Mouse (Mus musculus) right cerebral cortex, adult 18-20 months (tissue): ENCODE measurements at regions not wholly inside any gene's neighbourhood (a gene's known extent, or its start where the extent isn't known, plus 50 kb on each side); places are given as distances from the start of the nearest gene placed in this dataset.

Source experiments
- DNase-seq: peaks from one replicate; pipeline ENCODE4 v3.0.0; 2022; ENCODE audit warnings: mixed read lengths

GRCm38 (mm10) chr2:124792633-124793036 lies 275.3 kb upstream of the Slc24a5 start:
- no peak for DNase-seq

GRCm38 (mm10) chr2:124811709-124812108 lies 256.2 kb upstream of the Slc24a5 start:
- DNase-seq, result no peak

- no peak for DNase-seq
These were observed 251.1 kb upstream of the Slc24a5 start for GRCm38 (mm10) chr2:124816814-124817213.

- DNase-seq, result no peak
These were observed 248.1 kb upstream of the Slc24a5 start for GRCm38 (mm10) chr2:124819846-124820245.

GRCm38 (mm10) chr2:124820821-124821220 lies 247.1 kb upstream of the Slc24a5 start:
- no peak for DNase-seq

- no peak for DNase-seq
These were observed 246.6 kb upstream of the Slc24a5 start for GRCm38 (mm10) chr2:124821366-124821765.

- DNase-seq, result no peak
These were observed 219.1 kb upstream of the Slc24a5 start for GRCm38 (mm10) chr2:124848812-124849211.

GRCm38 (mm10) chr2:124858504-124858903 lies 209.4 kb upstream of the Slc24a5 start:
- DNase-seq, result peak; percentile 19

- DNase-seq, result no peak
These were observed 179.7 kb upstream of the Slc24a5 start for GRCm38 (mm10) chr2:124888209-124888608.

- no peak for DNase-seq
These were observed 172.9 kb upstream of the Slc24a5 start for GRCm38 (mm10) chr2:124895002-124895401.

GRCm38 (mm10) chr2:124903556-124903955 lies 164.4 kb upstream of the Slc24a5 start:
- no peak for DNase-seq

GRCm38 (mm10) chr2:124905076-124905475 lies 162.8 kb upstream of the Slc24a5 start:
- no peak for DNase-seq

GRCm38 (mm10) chr2:124918986-124919761 lies 148.8 kb upstream of the Slc24a5 start:
- no peak for DNase-seq

- no peak for DNase-seq
These were observed 148.1 kb upstream of the Slc24a5 start for GRCm38 (mm10) chr2:124919762-124920255.

- no peak for DNase-seq
These were observed 147.7 kb upstream of the Slc24a5 start for GRCm38 (mm10) chr2:124920265-124920664.

- peak; percentile 56 for DNase-seq
These were observed 139.8 kb upstream of the Slc24a5 start for GRCm38 (mm10) chr2:124927882-124928758.

GRCm38 (mm10) chr2:124928759-124929113 lies 139.2 kb upstream of the Slc24a5 start:
- DNase-seq, result no peak

- no peak for DNase-seq
These were observed 137.2 kb upstream of the Slc24a5 start for GRCm38 (mm10) chr2:124930719-124931118.

GRCm38 (mm10) chr2:124932566-124932965 lies 135.4 kb upstream of the Slc24a5 start:
- DNase-seq, result no peak

GRCm38 (mm10) chr2:124933876-124934275 lies 134.0 kb upstream of the Slc24a5 start:
- DNase-seq, result no peak

- DNase-seq, result no peak
These were observed 119.6 kb upstream of the Slc24a5 start for GRCm38 (mm10) chr2:124948263-124948781.

- no peak for DNase-seq
These were observed 119.1 kb upstream of the Slc24a5 start for GRCm38 (mm10) chr2:124948812-124949211.

- DNase-seq, result no peak
These were observed 115.7 kb upstream of the Slc24a5 start for GRCm38 (mm10) chr2:124952212-124952611.

GRCm38 (mm10) chr2:124953015-124953414 lies 114.9 kb upstream of the Slc24a5 start:
- DNase-seq, result no peak
